Mouse (Mus musculus) CH12F3 (cell line): ENCODE data around the gene Xpnpep1.

Experiments used
- in situ Hi-C: fragments of 300-500 bp; cut with MboI; formaldehyde crosslinking; loops from 2 replicates; pipeline ENCODE4 v1.14.3; 2020; ENCODE audit warnings: low sequenced_read_pairs

Xpnpep1 gene

DNA sequence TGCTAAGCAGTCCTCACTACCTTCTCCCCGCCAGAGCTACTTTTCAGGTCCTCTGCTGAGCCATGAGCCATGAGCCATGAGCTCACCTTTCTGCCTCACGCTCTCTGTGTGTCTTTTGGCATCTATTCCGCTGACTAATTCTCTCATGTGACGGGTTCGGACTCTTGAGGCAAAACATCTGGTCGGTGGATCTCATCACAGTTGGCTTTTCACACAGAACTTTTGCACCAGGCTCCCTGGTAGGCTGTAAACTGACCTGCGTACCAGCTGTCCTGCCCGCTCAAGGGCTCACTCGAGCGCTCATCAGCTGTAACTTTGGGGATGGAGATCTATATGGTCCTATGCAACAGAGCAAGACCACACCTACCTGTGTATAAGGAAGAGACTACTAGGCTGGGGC is 26.9 kb upstream of the Xpnpep1 start:
- in situ Hi-C loops: no loop called here

DNA sequence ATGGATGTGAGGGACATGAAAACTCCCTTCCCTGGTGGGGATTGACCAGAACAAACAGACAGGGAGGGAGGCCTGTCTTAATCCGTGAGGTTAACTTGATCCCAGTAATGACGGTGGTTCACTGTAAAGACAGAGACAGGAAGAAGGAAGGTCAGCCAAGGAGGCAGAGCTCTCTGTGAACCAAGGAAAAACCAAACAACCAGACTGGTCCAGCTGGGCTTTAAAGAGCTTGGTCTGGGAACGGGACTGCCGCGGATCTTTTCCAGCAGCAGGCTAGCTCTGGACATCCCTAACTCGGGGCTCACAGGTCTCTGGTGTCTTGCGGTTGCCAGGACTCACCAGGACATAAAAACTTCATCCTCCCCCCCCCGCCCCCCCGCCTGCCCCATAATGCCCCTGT is 26.5 kb upstream of the Xpnpep1 start:
- in situ Hi-C loops: no loop called here

- in situ Hi-C loops: no loop called here
These were observed 25.0 kb upstream of the Xpnpep1 start for GRCm38 (mm10) chr19:53064972-53065361.

- in situ Hi-C loops: no loop called here
These were observed 24.4 kb upstream of the Xpnpep1 start for GRCm38 (mm10) chr19:53064292-53064971.

DNA sequence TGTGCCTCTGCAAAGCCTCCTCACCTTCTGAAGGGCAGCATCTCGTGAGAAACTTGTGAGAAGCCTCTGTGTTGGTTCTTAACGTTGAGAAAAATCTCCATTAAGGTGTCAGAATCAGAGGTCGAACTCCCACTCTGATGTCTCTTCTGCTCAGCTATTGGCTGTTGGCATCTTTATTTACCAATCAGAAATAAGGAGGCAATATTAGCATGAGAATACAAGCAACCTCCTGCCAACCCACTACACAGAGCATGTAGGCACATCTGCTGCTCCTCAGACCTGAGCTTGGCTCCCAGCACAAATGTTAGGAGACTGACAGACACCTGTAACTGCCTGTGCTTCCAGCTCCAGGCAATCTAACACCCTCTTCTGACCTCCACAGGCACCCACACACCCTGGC is 22.0 kb upstream of the Xpnpep1 start:
- in situ Hi-C loops: no loop called here

DNA sequence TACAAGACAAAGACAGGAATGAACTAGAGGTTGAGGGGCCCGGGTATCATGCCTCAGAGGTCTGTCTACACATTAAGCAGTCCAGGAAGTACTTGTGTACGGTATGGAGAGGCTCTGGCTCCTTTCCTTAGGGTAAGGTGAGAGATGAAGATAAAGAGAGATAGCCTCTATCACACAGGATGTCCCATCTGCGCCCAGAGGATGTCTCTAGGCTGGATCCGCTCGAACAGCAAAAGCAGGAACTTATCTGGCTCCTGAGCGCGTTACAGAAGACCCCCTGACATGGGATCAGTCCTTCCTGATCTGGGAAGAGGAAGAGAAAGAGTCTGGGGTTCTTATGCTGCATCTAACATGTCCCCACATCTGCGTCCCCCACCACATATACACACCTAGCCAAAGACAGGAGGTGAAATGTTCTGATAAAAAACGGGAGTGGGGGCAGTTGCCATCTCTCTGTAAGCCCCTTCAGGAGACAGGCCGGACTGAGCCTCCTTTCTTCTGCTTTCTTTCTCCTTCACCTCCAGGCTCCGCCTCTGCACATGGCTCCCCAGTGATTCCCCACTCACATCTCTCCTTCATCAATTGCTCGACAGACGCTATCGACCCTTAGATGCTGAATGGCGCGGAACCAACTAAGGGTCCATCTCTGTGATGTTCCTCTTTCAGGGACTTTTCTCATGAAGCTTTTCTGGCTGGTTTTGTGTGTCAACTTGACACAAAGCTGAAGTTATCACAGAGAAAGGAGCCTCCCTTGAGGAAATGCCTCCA is 19.5 kb upstream of the Xpnpep1 start:
- in situ Hi-C loops: no loop called here

- in situ Hi-C loops: no loop called here
These were observed 18.8 kb upstream of the Xpnpep1 start for GRCm38 (mm10) chr19:53058726-53059334.

- in situ Hi-C loops: no loop called here
These were observed 18.1 kb upstream of the Xpnpep1 start for GRCm38 (mm10) chr19:53057980-53058725.

- in situ Hi-C loops: no loop called here
These were observed 13.3 kb upstream of the Xpnpep1 start for GRCm38 (mm10) chr19:53053355-53053754.

GRCm38 (mm10) chr19:53052031-53052670 is 12.1 kb upstream of the Xpnpep1 start:
- in situ Hi-C loops: no loop called here

- in situ Hi-C loops: no loop called here
These were observed 11.4 kb upstream of the Xpnpep1 start for GRCm38 (mm10) chr19:53051288-53051985.

- in situ Hi-C loops: no loop called here
These were observed 10.1 kb upstream of the Xpnpep1 start for GRCm38 (mm10) chr19:53050100-53050499.

DNA sequence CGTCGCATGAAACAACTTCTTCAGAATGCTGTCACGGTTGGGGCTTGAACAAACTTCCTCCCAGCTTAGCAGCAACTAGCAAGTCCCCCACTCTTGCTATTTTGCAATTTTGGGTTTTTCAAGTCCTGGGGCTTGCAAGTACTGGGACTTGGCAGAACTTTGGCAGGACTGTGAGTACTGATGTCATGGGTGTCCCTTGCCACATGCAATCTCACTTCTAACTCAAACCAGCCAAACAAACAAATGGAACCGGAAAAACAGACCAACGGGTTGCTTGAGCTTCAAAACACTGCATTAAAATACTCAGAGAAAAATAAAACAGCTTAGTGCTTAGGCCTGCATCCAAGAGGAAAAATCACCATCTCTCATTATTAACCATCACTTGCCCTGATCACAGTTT is 7.2 kb upstream of the Xpnpep1 start:
- in situ Hi-C loops: no loop called here

DNA sequence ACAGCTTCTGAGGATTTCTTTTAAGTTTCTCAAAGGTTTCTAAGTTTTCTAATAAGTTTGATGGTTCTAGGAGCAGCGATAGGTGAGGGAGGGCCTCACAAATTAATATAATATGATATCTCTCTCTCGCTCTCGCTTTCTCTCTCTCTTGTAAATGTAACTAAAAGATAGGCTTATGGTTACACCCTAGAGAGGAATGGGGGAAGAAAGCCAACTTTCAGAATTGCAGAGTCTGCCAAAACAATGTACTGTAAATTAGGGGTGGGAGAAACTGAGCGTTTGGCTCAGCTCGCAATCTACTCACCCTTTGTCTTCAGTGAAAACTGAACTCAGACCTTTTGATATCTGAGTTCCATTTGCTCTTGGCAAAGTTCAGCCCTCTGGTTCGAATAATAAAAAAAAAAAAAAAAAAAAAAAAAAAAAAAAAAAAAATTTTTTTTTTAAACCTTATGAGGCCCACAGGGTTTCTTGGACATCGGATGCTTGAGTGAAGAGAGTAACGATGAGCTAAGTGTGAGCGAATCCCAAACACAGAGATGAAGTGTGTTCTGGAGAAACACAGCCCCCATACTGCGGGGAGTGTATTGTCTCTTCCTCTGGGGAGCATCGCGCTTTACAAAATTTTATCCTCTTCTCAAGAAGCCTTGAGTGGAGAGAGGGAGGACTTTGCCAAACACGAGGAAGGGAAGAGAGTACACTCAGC is 3.6 kb upstream of the Xpnpep1 start:
- in situ Hi-C loops: no loop called here

DNA sequence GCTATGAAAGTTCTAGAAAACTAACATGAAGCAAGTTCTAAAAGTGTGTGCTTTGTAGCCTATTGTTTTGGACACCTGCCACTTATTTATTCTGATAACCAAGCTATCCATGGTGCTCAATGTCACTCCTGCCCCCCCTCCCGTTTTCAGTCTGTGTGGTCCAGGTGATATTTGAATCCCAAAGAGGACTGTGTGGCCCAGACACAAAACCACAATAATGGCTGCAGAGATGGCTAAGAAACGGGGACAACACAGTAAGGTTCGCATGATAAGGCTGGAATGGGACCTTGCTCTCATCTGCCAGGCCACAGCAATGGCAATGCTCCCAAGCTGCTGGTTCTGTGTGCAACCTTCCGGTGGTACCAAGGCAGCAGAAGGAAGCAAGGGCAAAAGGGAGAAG is 1.6 kb upstream of the Xpnpep1 start:
- in situ Hi-C loops: no loop called here

DNA sequence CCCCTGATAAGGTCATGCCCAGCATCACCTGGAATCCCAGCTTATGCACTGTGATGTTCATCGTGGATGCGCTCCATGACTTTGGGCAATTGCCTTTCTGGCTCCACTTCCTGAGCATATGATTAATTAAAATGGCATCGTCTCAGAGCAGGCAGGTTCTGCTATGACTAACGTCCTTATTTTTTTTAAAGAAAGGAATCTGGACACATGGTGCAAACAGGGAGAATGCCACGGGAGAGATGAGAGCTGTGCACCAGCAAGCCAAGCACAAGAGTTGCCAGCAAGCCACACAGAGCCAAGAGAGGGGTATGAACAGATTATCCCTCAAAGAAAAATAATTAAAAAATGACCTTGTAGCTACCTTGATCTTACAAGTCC is 1.1 kb upstream of the Xpnpep1 start:
- in situ Hi-C loops: no loop called here

- in situ Hi-C loops: no loop called here
These were observed 924 bp downstream of the Xpnpep1 start for GRCm38 (mm10) chr19:53039090-53039489.

DNA sequence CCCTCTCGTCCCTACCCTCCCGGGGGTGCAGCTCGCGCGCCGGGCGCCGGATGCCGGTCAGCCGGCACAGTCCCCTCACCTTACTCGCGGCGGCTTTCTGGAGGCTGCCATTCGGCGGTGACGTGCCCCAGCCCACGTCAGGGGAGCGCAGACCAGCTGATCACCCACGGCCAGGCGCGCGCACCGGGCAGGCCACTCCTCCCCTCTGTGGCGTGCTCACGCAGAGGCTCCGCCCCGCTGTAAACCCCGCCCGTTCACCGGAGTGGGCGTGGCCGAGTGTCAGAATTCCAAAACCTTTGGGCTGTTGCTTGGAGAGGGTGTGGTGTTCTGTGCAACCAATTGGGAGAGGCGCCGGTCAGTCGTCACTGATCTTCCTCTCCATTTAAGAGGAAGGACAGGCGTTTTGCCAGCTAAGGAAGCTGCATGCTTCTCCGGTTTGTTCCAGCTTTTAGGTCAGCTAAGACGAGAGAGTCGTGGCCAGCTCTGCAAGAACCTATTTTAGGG is 1.5 kb downstream of the Xpnpep1 start:
- in situ Hi-C loops: no loop called here

DNA sequence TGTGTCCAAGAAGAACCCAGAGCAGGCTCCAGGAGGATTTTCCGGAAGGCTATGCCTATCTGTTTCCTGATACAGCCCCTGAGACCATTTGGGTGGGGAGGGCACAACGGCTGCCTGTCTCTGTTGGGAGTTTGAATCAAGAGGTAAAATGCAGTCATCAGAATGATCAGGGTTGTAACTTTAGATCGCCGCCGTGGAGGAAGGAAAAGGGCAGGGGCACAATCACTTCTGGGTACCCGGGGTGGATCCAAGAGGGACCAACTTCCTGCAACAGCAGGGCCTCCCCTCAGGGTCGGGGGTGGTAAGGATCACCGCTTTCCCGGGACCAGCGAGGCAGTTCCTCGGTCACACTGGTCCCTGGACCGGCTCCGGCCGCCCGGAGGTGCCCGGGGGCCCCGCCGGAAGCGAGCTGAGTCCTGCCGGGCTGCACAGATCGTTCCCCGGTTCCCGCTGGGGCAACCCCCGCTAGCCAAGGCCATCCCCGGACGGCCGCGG is 2.0 kb downstream of the Xpnpep1 start:
- in situ Hi-C loops: no loop called here
